25 mouse cellular contexts compared by ENCODE assay signal in genomic region chr2:84770501-84770900, GRCm38 (mm10). TPM values are rescaled to one million over a fixed set of nuclear protein-coding genes. Genes with fewer than 3 reads are reported as not detected.
A peak's percentile ranks its signal among the peaks of the same experiment; 100 is the strongest.
DNase-seq lines count a peak whose midpoint lies in the region; ATAC-seq and TF ChIP-seq lines count a peak whose summit lies in the region.
"Had no signal": no experiment of that assay in that cellular context is flagged by ENCODE, and none has a peak within 500 bp of the region (broad histone marks: within the 10 kb centered on the region; RNA-seq: fewer than 3 reads in every experiment).

No protein-coding gene starts in this region.

- no peaks in the 10 kb centered on the region for H3K9me3 ChIP-seq in lung, postnatal 0 days (ENCODE audit: low read length)
- H3K9me3 ChIP-seq: embryonic facial prominence, embryonic 13.5 days; forebrain, embryonic 12.5 days; limb, embryonic 10.5 days; liver, embryonic 15.5 days; midbrain, embryonic 15.5 days; neural tube, embryonic 12.5 days had no signal

- H3K9ac ChIP-seq in lung, postnatal 0 days (replicated peaks; ENCODE audit: low read depth), result no peak overlapping the region
- H3K9ac ChIP-seq: embryonic facial prominence, embryonic 13.5 days; forebrain, embryonic 12.5 days; hindbrain, embryonic 14.5 days; liver, embryonic 15.5 days; midbrain, embryonic 15.5 days; neural tube, embryonic 12.5 days had no signal

- peak; percentile 78 for DNase-seq in gastrocnemius, adult 2 months
- no peak for DNase-seq in gastrocnemius, postnatal 10 days
- peak; percentile 33 to 42 for DNase-seq in lung, adult 18-20 months
- no peak for DNase-seq in lung, postnatal 0 days (ENCODE audit: low spot score)
- peak; percentile 17 to 45 for DNase-seq in gastrocnemius, adult 8-10 months (ENCODE audit: low spot score in 2 of 2)
- DNase-seq in heart, postnatal 25 days (ENCODE audit: low spot score), result peak; percentile 49
- DNase-seq in cerebellum, postnatal 14 days, result no peak
- DNase-seq: cerebellum, adult 11-12 months; cerebellum, postnatal 25 days; embryo, embryonic 11 days; kidney, adult 2 months; liver; right cerebral cortex, postnatal 14 days; spleen, adult 18-20 months had no signal

- 59% methylated on average over 6 of the region's 6 CpGs for WGBS in lung, postnatal 0 days

- no peak for ATAC-seq in lung, postnatal 0 days
- ATAC-seq: CD4-positive, CD25-positive, alpha-beta regulatory T cell, adult 4 months; midbrain, embryonic 15.5 days had no signal

- no peaks in the 10 kb centered on the region for H3K4me1 ChIP-seq in lung, postnatal 0 days (ENCODE audit: insufficient read depth, low read depth, low read length)
- H3K4me1 ChIP-seq: liver, embryonic 15.5 days had no signal

- H3K36me3 ChIP-seq in lung, postnatal 0 days (ENCODE audit: insufficient read depth, low read length), result no peaks in the 10 kb centered on the region; the same call in 1 of the 2 replicates
- H3K36me3 ChIP-seq: embryonic facial prominence, embryonic 13.5 days; forebrain, embryonic 12.5 days; midbrain, embryonic 15.5 days had no signal

- TF ChIP-seq EP300 in lung, postnatal 0 days (IDR thresholded peaks at IDR 0.05), result no peak

- no peak for TF ChIP-seq CTCF in gastrocnemius, adult 2 months (IDR thresholded peaks at IDR 0.05)
- TF ChIP-seq CTCF in lung, postnatal 0 days (IDR thresholded peaks at IDR 0.05), result no peak

- H3K27ac ChIP-seq in gastrocnemius, adult 2 months, result peak overlapping the region; percentile 61
- H3K27ac ChIP-seq in lung, postnatal 0 days (ENCODE audit: low read length), result no peak overlapping the region
- H3K27ac ChIP-seq: embryonic facial prominence, embryonic 13.5 days; forebrain, embryonic 12.5 days; hindbrain, embryonic 14.5 days; kidney, postnatal 0 days; limb, embryonic 10.5 days; liver, embryonic 15.5 days; macrophage; midbrain, embryonic 15.5 days; neural tube, embryonic 12.5 days had no signal

- intact Hi-C loops in gastrocnemius, adult 2 months (cut with DNase I), result no loop called here
- intact Hi-C loops in heart, postnatal 25 days (cut with DNase I), result no loop called here

- no peak overlapping the region for H3K4me2 ChIP-seq in lung, postnatal 0 days (replicated peaks; ENCODE audit: low read depth, low read length)
- H3K4me2 ChIP-seq: embryonic facial prominence, embryonic 13.5 days; forebrain, embryonic 12.5 days; hindbrain, embryonic 14.5 days; liver, embryonic 15.5 days; midbrain, embryonic 15.5 days; neural tube, embryonic 12.5 days had no signal

- no peaks in the 10 kb centered on the region for H3K27me3 ChIP-seq in lung, postnatal 0 days (replicated peaks; ENCODE audit: insufficient read depth, low read length)
- H3K27me3 ChIP-seq: embryonic facial prominence, embryonic 13.5 days; forebrain, embryonic 12.5 days; midbrain, embryonic 15.5 days; neural tube, embryonic 12.5 days had no signal

- H3K4me3 ChIP-seq in gastrocnemius, adult 2 months, result peak overlapping the region; percentile 30
- H3K4me3 ChIP-seq in lung, postnatal 0 days (ENCODE audit: low read depth, low read length), result no peak overlapping the region
- H3K4me3 ChIP-seq: embryonic facial prominence, embryonic 13.5 days; erythroblast, embryonic 14.5 days; forebrain, embryonic 12.5 days; limb, embryonic 10.5 days; liver, embryonic 15.5 days; midbrain, embryonic 15.5 days; neural tube, embryonic 12.5 days had no signal

RNA-seq across cellular contexts. Expression of gene Serping1, which starts 4.7 kb away (rescaled TPM):
- total RNA-seq in gastrocnemius, adult 2 months (2021), result 10 to 100 TPM; 52.3 to 82.6 TPM
- total RNA-seq in gastrocnemius, postnatal 10 days (2021), result 10 to 100 TPM; 74.7 to 84.1 TPM
- 269 and 283 TPM in 2 replicates for polyA plus RNA-seq in lung, postnatal 0 days (2015; fragmentation: Nextera tagmentation; extraction: Ambion mirVana)
- 10 to 100 TPM; 22.0 to 55.1 (median 36.1) TPM for total RNA-seq in gastrocnemius, adult 8-10 months (2022)
- total RNA-seq in heart, postnatal 25 days (2021), result 10 to 100 TPM; 68.8 to 75.7 TPM
- polyA plus RNA-seq: CD4-positive, CD25-positive, alpha-beta regulatory T cell, adult 4 months; erythroblast, embryonic 14.5 days had no signal

RNA-seq across cellular contexts. Expression of gene Gm19426, which starts 27.0 kb away (rescaled TPM):
- not detected for total RNA-seq in gastrocnemius, adult 2 months (2021)
- total RNA-seq in gastrocnemius, postnatal 10 days (2021), result 1 to 10 TPM in 1 of 2 experiments, under 1 TPM in 1; 0.77 to 1.4 TPM
- 5.6 and 6.5 TPM in 2 replicates for polyA plus RNA-seq in lung, postnatal 0 days (2015; fragmentation: Nextera tagmentation; extraction: Ambion mirVana)
- under 1 TPM in 1 of 4 experiments, not detected in 3; 0.60 TPM for total RNA-seq in gastrocnemius, adult 8-10 months (2022)
- total RNA-seq in heart, postnatal 25 days (2021), result 1 to 10 TPM; 1.8 to 1.9 TPM
- polyA plus RNA-seq: CD4-positive, CD25-positive, alpha-beta regulatory T cell, adult 4 months; macrophage had no signal

RNA-seq across cellular contexts. Expression of gene Ube2l6, which starts 28.1 kb away (rescaled TPM):
- 1 to 10 TPM; 2.0 to 3.8 TPM for total RNA-seq in gastrocnemius, adult 2 months (2021)
- total RNA-seq in gastrocnemius, postnatal 10 days (2021), result 10 to 100 TPM in 1 of 2 experiments, 1 to 10 TPM in 1; 7.2 to 10.0 TPM
- 83.7 and 85.6 TPM in 2 replicates for polyA plus RNA-seq in lung, postnatal 0 days (2015; fragmentation: Nextera tagmentation; extraction: Ambion mirVana)
- 1 to 10 TPM; 1.5 to 3.5 (median 2.3) TPM for total RNA-seq in gastrocnemius, adult 8-10 months (2022)
- 10 to 100 TPM; 30.6 to 70.6 TPM for total RNA-seq in heart, postnatal 25 days (2021)

RNA-seq across cellular contexts. Expression of gene Ypel4, which starts 36.6 kb away (rescaled TPM):
- total RNA-seq in gastrocnemius, adult 2 months (2021), result under 1 TPM; 0.33 to 0.86 TPM
- 1 to 10 TPM in 1 of 2 experiments, under 1 TPM in 1; 0.49 to 1.4 TPM for total RNA-seq in gastrocnemius, postnatal 10 days (2021)
- polyA plus RNA-seq in lung, postnatal 0 days (2015; fragmentation: Nextera tagmentation; extraction: Ambion mirVana), result 2.6 and 3.4 TPM in 2 replicates
- under 1 TPM in 3 of 4 experiments, not detected in 1; 0.34 to 0.54 (median 0.54) TPM for total RNA-seq in gastrocnemius, adult 8-10 months (2022)
- 1 to 10 TPM in 1 of 2 experiments, under 1 TPM in 1; 0.94 to 1.1 TPM for total RNA-seq in heart, postnatal 25 days (2021)
- polyA plus RNA-seq: macrophage had no signal

RNA-seq across cellular contexts. Expression of gene Clp1, which starts 43.4 kb away (rescaled TPM):
- total RNA-seq in gastrocnemius, adult 2 months (2021), result 1 to 10 TPM; 4.2 to 5.2 TPM
- 1 to 10 TPM; 4.6 to 5.3 TPM for total RNA-seq in gastrocnemius, postnatal 10 days (2021)
- polyA plus RNA-seq in lung, postnatal 0 days (2015; fragmentation: Nextera tagmentation; extraction: Ambion mirVana), result 19.3 and 19.5 TPM in 2 replicates
- total RNA-seq in gastrocnemius, adult 8-10 months (2022), result 1 to 10 TPM; 3.7 to 4.3 (median 4.1) TPM
- total RNA-seq in heart, postnatal 25 days (2021), result 1 to 10 TPM; 4.9 TPM

Comparison
In these comparisons a context has a peak if more than half of its experiments do, and no peak if none do; other contexts are left out.
1. DNase-seq: peak in gastrocnemius, adult 2 months (single experiment), lung, adult 18-20 months (2 of 2), gastrocnemius, adult 8-10 months (2 of 2) and heart, postnatal 25 days (single experiment); none in gastrocnemius, postnatal 10 days (single experiment), lung, postnatal 0 days (single experiment) and cerebellum, postnatal 14 days (0 of 2).